Mouse (Mus musculus) 3134 (cell line): Measurements from ENCODE around the gene Efnb3.

Source experiments
- DNase-seq: peaks from one replicate; pipeline ENCODE4 v3.0.0-alpha.2; 2011; ENCODE audit warnings: low spot score; ENCODE audit not compliant: insufficient read length; ENCODE audit errors: extremely low read depth

Gene Efnb3

DNA sequence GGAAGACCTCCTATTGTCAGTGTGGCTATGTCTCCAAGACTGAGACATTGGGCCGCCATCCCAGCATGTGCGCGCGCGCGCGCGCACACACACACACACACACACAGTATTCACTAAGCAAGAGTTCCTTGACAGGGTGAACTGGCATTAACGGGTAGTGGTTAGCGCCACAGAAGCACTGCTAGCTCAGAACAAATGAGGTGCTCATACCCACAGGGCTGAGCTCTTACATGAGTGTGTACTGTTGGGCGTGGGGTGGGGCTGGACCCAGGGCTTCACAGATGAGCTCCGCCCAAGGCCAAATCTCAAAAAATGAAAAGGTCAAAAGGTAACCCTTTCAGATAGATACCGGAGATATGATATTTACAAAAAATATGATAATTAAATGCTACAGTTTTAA lies 24.9 kb upstream of the Efnb3 start:
- no peak for DNase-seq

DNA sequence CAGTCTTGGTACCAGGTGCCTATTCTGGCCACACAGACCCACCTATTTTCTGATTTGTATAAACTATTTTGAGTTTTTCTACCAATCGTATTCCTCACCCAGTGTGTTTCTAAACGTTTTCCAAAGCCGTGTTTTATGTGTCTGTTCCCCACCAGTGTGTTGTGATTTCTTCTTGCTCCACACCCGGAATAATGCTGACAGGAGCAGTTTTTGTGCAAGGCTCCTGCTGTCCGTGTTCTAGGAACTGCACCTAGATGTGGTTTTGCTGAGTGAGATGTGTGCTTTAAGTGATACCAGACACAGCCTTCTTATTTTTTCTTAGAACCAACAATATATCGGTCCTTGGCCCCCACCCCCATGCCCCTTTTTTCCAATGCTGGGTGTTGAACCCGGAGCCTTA lies 24.0 kb upstream of the Efnb3 start:
- DNase-seq: no peak

DNA sequence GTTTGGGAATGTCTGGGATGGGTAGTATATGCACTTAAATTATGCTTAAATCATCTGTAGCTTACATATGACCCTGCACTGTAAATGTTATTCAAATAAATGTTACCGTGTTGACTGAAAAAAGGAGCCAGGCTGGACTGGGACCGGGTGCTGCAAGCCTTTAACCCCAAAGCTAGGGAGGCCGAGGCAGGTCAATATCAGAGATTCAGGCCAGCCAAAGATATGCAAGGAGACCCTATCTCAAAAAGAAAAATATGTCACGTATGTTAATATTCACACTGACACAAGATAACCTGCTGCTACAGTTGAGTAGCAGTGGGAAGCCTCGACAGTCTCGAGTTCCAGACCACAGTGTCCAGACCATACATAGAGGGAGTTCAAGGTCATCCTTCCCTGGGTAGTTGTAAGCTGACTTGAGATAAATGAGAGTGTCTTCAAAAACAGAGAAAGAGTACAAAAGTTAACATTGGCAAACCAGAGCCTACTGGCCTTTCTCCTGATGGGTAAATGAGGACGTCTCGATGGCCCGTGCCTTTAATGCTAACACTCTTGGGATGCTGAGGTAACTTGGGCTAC lies 22.3 kb upstream of the Efnb3 start:
- no peak for DNase-seq

DNA sequence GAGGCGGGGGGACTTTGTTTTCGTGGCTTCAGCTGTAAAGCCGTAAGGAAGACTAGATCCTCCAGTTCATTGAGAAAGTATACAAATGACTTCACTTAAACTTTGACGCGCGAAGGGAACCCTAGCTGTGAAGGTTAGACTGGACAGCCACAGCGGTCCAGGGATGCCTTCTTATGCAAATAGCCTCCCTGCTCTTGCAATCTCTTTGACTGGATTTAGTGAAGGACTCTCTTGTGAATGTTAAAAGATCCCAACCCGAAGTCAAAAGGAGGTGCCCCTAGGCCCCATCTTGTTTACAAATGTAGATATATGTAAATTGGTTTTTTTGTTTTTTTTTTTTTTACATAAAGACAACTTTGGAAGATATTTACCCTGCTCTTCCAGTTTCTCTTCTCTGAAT lies 21.8 kb upstream of the Efnb3 start:
- no peak for DNase-seq

DNA sequence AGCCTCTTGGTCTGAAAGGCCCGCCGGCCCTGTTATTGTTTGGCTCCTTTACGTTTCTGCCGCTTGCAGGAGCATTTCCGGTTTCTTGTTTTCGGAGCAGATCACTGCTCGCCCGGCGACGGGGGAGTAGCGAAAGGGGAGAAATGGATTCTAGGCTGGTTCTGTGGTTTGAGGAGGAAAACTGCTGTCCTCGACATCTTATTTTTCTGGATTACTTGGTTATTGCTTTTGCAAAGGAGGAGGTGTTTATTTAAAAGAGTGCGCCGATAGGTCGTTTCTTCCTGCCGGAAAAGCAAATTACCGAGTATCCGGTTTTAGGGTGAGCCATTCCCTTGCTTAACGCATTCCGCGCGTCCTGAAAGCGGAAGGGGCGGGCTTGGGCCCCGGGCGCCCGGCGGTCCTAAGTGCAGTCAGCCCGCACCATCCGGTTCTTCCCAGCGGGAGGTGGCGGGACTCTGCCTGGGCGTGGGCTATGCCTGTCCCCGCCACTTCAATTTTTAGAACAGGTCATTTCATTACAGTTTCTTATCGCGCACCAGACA lies 21.2 kb upstream of the Efnb3 start:
- peak; percentile 95 for DNase-seq

DNA sequence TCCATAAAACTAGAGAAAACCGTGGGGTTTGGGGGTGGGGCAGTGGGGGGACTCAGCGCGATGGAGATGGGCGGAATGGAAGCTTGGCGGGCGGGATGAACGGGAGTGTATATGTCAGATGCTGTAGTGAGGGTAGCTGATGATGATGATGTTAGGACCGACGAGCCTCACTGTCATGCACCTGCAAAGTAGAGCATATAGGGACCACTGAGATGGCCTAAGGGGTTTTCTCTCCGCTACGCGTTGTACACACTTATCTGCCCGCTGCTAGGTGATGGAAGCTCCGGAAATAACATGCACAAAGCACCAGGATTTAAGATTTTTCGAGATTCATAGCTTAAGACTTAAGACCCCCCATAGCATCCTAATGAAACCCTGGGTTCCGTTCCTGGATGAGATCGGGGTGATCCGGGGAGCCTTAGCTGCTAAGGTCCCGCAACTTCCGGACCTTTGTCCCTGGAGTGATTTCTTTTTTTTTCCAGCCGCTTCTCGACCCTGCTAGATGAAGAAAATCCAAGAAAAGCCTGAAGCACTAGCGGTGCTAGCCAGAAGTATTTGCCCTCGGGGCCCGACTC lies 20.7 kb upstream of the Efnb3 start:
- DNase-seq: no peak

DNA sequence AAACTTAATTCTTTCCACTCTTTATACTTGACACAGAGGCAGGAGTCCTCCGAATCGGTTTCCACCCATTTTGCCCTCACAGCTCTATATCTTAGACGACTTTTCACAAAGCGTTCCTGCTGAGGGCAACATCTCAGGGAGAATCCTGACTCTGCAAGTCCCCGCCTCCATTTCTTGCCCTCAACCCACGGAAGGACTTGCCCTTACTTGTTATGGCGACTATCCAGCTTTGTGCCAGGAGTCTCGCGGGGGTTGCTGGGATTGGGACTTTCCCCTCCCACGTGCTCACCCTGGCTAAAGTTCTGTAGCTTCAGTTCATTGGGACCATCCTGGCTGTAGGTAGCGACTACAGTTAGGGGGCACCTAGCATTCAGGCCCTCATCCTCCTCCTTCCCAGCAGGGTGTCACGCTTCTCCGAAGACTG lies 20.1 kb upstream of the Efnb3 start, which contains the start of the genes Wrap53 and Trp53:
Wrap53 (minus strand) TSS at position 165 of the 424 bp plus-strand sequence.
Trp53 (plus strand) TSS at position 269 of the 424 bp plus-strand sequence.
- DNase-seq: peak; percentile 84

DNA sequence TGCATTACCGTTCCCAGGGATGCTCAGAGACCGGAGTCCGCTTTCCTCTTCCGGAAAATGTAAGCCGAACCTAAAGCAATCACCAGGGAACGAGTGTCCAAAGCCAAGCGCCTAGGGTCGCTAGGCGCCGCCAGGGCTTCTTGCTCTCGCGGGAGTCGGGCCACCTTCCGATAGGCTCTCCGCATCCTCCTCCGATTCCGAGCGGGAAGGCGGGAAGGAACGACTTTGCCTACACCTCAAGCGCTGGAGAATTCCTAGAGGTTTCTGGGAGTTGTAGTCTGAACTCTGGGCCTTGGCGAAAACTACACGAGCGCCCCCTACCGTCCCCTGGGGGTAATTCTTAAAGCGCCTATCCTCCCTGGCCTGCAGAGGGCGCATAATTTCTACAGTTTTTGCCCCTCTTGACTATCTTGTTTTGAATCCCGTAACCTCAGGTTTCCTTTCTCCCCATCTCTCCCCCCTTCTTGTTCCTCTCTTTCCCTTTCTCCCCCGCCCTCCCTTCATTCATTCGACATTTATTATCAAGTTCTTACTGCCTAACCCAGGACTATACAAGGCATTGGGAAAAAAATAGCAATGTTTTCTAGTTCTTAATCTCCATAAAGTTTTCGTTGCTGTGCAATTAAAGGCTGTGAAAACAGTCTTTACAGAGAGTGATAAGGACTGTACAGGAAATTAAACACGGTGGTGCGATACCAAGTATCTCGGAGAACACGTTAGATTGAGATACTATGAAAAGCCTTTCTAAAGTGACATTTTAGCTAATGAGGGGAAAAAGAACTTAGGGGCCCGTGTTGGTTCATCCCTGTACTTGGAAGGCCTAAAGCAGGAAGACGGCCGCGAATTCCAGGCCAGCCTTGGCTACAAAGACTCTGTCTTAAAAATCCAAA lies 19.4 kb upstream of the Efnb3 start:
- DNase-seq: peak; percentile 95

DNA sequence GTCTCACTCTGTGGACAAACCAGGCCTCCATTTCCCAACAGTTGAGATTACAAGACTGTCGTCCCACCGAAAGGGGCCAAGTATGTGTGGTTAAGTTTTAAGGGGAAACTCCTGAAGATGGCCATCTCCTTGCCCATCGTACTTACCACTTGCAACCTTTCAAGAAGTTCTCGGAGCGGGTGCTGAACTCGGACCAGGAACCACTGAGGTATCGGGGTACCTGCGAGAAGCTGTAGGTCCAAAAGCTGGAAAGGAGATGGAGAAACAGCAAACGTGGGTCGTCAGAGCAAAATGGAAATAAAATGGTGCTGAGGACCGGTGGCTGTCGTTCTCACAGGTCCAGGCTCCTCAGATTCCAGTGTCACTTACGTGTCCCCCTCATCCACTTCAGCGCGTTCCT lies 18.3 kb upstream of the Efnb3 start:
- no peak for DNase-seq

DNA sequence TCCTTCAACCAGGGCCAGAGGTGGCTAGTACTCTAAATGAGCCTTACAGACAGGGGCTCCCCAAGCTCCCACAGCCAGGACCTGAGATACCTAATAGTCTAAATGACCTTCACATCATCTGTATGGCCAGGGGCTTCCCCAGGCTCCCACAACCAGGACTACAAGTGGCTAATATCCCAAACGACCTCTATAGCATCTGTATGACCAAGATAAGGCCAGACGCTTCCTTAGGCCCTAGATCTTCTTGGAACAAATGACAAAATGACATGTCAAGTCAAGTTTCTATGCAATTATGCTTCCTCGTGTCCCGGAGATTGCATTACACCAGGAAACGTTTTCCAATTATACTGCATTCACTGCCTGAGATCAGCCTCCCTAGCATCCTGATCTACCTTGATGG lies 16.3 kb upstream of the Efnb3 start:
- no peak for DNase-seq

DNA sequence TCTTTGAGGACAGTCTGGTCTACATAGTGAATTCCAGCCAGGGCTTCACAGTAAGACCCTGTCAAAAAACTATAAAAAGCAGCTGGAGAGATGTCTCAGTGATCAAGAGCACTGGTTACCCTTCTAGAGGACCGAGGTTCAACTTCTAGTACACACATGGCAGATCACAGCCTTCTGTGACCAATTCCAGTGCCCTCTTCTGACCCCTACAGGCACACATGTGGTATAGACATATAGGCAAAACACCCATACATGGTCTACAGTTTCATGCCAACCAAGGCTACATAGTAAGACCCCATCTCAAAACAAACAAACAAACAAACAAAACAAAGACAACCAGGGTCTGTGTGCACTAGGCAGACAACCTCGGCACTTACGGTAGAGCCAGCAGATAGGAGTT lies 15.2 kb upstream of the Efnb3 start:
- no peak for DNase-seq

DNA sequence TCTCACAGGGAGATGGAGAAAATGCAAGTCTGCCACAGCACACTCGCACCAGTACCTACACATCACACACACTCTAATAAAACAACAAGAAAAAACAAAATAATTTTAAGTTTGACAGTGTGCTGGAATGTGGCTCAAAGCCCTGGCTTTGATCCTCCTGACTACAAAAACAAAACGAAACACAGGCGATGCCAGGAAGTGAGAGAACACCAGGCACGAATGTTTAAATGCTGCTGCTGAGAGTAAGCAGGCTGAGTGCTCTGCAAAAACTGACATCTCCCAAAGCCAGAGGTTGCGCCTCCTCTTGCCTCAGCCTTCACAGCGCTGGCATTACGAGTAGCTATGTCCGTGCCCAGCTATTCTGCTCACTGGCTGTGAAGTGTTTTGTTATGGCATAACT lies 5.1 kb upstream of the Efnb3 start:
- no peak for DNase-seq

DNA sequence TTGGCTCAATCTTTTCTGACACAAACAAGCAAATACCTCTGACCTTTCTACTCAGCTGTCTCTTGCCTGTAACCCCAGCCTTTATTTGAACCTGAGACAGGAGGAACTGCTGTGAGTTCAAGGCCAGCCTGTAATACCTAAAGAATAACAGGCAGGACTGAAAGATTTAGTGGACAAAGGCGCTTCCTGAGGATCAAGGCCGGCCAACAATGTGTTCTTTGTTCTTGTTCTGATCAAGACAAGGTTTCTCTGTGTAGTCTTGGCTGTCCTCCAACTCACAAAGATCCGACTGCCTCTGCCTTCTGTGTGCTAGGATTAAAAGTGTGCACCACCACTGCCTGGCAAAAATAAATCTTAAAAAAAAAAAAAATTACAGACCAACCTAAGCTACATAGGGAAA lies 4.4 kb upstream of the Efnb3 start:
- no peak for DNase-seq

DNA sequence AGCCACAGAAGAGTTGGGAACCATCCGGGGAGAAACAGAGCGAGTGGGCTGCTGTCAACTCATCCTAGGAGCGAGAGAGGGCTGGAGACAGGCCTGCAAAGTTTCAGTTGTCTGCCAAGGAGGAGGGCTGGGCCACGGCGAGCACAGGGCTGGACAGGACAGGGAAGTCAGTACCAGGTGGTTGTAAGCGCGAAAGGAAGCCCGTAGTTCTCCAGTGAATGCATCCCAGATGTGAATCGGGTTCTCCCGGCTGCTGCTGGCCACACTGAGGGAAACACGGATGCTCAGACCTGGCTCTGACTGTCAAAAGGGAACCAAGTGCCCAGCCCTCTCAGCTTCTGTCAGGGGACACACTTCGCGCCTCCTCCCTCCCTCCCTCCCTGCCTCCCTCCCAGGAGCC lies 3.4 kb upstream of the Efnb3 start:
- DNase-seq: no peak

DNA sequence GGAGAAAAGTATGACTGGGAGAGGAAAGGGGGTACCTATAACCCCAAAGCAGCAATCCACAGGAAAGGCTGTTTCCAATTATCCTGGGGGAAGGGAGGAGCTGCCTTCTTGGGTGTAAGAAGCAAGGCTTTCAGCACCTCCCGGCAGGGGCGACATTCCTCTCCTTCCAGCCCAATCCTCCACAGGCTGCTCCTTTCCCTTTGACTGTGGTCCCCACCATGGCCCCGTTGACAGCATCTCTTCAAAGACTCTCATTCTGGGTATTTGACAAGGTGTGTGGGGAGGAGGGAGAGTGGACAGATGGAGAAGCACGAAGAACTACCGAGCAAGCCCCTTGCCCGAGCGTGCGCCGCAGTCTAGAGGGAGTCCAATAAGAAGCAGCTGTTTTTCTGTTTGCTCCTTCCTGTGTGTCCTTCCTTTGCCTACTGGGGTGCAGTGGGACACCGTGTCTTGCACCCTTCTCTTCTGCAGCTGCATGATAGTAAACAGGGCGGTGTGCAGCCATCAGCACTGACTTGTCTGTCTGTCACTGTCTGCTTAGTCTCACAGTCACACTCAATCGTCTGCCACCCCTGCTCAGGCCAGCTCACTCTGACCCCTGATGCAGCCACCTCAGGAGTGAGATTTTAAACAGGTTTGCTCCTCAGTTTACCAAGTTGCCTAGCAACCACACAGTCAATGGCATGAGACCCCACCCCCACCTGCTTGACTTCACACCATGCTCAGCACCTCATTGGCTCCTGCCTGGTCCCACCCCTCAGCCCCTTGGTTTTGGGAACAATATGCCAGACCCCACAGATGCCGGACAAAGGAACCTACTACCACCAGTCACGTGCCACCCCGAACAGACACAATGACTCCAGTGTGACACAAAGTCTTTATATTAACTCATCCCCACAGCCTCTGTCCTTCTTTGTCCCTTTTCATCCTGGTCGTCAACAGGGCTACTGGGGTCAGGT lies 1.2 kb upstream of the Efnb3 start:
- no peak for DNase-seq

DNA sequence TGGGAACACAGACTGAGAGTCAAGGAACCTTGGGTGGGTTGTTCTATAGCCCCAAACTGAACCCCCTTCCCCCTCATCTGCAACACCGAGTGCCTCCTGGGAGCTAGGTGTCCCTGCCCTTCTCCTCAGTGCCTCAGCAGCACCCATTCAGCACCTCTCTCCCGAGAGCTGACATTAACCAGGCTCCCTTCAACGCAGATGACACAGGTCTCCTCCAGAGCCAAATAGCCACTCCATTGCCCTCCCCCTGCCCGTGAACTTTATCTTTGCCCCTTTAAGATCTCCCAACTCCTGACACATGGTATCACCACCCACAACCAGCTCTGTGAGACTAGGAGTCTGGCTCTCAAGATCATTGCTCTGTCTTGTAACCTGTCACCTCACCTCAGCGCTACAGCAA lies 822 bp downstream of the Efnb3 start:
- no peak for DNase-seq

DNA sequence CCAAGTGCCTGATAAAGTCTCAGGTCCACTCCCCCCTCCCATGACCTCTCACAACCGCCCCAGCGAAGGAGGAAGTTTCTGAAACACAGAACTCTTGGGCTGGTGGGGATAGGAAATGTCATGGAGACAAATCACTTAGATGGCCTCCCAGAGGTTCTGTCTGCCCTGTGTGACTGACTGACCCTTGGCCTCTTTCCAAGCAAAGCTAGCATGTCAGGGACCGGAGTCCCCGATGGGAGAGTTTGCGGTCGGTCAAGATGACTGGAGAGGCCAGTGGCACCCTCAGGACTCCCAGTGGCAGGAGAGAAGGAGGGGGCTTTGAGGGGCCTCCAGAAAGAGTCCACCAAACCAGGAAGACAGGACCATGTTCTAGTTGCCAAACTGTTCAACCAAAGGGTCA lies 1.2 kb downstream of the Efnb3 start:
- no peak for DNase-seq

DNA sequence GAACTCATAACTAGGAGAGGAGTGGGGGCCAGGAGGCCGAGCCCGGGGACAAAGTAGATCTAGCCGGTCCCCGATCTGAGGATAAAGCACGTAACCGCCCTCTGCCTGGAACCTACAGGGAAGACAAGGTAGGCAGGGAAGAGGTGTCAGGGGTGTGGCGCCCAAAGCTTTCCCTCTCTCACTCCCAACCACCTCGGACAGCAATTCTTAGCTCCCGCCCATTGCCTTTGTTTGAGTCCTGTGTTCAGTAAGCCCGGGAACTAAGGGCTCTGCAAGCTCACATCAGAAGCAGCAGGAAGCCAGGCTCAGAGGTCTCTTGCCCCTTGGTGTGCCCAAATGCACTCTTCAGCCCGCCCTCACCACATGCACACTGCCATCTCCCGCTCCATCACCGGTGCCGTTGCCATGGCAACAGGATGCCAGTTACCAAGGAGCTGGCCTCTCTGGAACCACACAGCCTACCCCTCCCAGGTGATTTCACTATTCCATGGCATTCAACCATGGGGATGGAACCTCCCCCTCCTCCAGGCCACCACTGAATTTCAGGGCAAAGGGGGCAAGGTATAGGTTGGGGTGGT lies 2.5 kb downstream of the Efnb3 start:
- no peak for DNase-seq

DNA sequence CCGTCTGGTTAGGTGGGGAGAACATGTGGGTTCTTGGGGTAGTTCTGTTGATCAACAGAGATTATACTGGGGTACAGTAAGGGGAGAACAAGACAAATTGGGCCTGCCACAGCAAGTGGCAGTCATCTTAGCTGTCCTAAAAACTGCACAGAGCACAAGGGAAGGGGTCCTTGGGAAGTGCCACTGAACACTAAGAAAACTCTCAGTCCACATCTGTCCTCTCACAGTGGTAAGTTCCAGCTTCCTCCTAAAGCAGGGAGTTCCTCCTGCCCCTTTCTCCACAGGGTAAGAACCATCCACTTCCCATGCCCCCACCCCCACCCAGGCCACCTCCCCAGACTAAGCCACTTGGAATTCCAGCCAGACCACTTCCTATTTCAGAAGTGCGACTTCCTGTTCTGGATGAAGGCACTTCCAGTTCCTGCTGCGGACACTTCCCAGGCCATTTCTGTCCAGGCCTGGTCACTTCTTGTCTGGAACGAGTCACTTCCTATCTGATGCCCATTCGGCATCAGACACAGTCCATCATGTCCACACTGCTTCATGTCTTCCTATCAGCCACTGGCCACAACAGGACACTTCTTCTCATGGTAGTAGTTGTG lies 5.4 kb downstream of the Efnb3 start:
- DNase-seq: no peak

DNA sequence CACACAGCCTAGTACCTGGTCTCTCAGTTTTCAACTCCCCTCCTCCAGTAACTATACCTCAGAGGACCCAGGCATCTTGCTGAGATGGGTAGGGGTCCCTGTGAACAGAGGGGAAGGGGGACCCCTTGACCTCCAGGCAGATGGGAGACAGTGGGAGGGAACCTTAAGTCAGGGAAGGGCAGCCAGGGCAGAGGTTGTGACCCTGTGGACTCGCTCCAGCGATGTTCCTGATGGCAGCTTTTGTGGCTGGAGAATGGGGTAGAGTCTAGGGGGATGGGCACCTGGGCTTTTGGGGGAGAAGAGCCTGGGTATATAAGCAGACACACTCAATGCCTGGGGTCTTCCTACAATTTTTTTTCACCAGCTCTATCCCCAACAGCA lies 6.7 kb downstream of the Efnb3 start:
- no peak for DNase-seq
